Mouse (Mus musculus) testis, adult 2 months (tissue): ENCODE data around the gene Lhx6. TPM values are rescaled to one million over a fixed set of nuclear protein-coding genes. Genes with fewer than 3 reads are reported as not detected.

ENCODE experiments used
- H3K27ac ChIP-seq: fragments of 200-500 bp; 2 replicates; pipeline ENCODE4 v1.5.1; 2012; ENCODE audit warnings: low read depth, low read length; ENCODE audit not compliant: control insufficient read depth, insufficient read depth
- H3K27me3 ChIP-seq: fragments of 200-500 bp; 2 replicates; pipeline ENCODE4 v1.6.1; 2012; ENCODE audit warnings: mild to moderate bottlenecking, low read length, moderate library complexity; ENCODE audit not compliant: control insufficient read depth, insufficient read depth
- H3K36me3 ChIP-seq: fragments of 200-500 bp; 2 replicates; pipeline ENCODE4 v1.6.1; 2012; ENCODE audit warnings: mild to moderate bottlenecking, low read length; ENCODE audit not compliant: control insufficient read depth, insufficient read depth
- H3K4me1 ChIP-seq: fragments of 200-500 bp; 2 replicates; pipeline ENCODE4 v1.6.1; 2012; ENCODE audit warnings: low read length; ENCODE audit not compliant: control insufficient read depth, insufficient read depth
- H3K4me3 ChIP-seq: fragments of 200-500 bp; 2 replicates; pipeline ENCODE4 v1.5.1; 2012; ENCODE audit warnings: low read depth, mild to moderate bottlenecking, low read length, moderate library complexity, mixed read lengths; ENCODE audit not compliant: control insufficient read depth
- CTCF ChIP-seq: fragments of 200-500 bp; IDR thresholded peaks from 2 replicates; pipeline ENCODE4 v1.5.1; 2012; ENCODE audit warnings: low read depth, mild to moderate bottlenecking, inconsistent platforms, low read length, moderate library complexity; ENCODE audit not compliant: control insufficient read depth, insufficient read depth, insufficient replicate concordance
- POLR2A ChIP-seq: fragments of 200-500 bp; IDR thresholded peaks from 2 replicates; pipeline ENCODE4 v1.6.1; 2012; ENCODE audit warnings: low read depth, mild to moderate bottlenecking, inconsistent platforms, low read length, moderate library complexity; ENCODE audit not compliant: control insufficient read depth
- polyA plus RNA-seq: library from polyadenylated mRNA; depleted of rRNA; stranded (reverse); fragments of >200 nt; gene quantifications from 2 replicates; pipeline ENCODE4 v1.2.3, GENCODE M21; 2012

The Lhx6 gene
- polyA plus RNA-seq, 1 experiment, result 3.9 TPM

- no peak for TF ChIP-seq POLR2A
- TF ChIP-seq CTCF, result no peak
- no peak overlapping the region for H3K27ac ChIP-seq
- H3K36me3 ChIP-seq, result peaks cover 4% of the 10 kb centered on the region
- H3K4me1 ChIP-seq, result no peaks in the 10 kb centered on the region
- H3K4me3 ChIP-seq, result no peak overlapping the region
- no peaks in the 10 kb centered on the region for H3K27me3 ChIP-seq
These were observed 21.7 kb upstream of the Lhx6 start for GRCm38 (mm10) chr2:36126795-36127429.

- H3K4me3 ChIP-seq, result no peak overlapping the region
- no peaks in the 10 kb centered on the region; the same call in 1 of the 2 replicates for H3K36me3 ChIP-seq
- TF ChIP-seq POLR2A (no peak), CTCF (no peak)
- no peaks in the 10 kb centered on the region for H3K4me1 ChIP-seq
- H3K27me3 ChIP-seq, result no peaks in the 10 kb centered on the region
- no peak overlapping the region for H3K27ac ChIP-seq
These were observed 7.4 kb upstream of the Lhx6 start for GRCm38 (mm10) chr2:36112632-36113031.

- no peak for TF ChIP-seq POLR2A
- TF ChIP-seq CTCF, result no peak
- H3K27me3 ChIP-seq, result peaks cover 5% of the 10 kb centered on the region; the same call in 1 of the 2 replicates
- no peaks in the 10 kb centered on the region for H3K36me3 ChIP-seq
- peaks cover 9% of the 10 kb centered on the region for H3K4me1 ChIP-seq
- no peak overlapping the region for H3K4me3 ChIP-seq
- no peak overlapping the region for H3K27ac ChIP-seq
These were observed 3.4 kb upstream of the Lhx6 start for GRCm38 (mm10) chr2:36108615-36109014.

- H3K27ac ChIP-seq, result no peak overlapping the region
- H3K4me3 ChIP-seq, result peak overlapping the region; percentile 26; the same call in 1 of the 2 replicates
- peaks cover 21% of the 10 kb centered on the region for H3K4me1 ChIP-seq
- no peaks in the 10 kb centered on the region for H3K36me3 ChIP-seq
- H3K27me3 ChIP-seq, result peaks cover 8% of the 10 kb centered on the region; the same call in 1 of the 2 replicates
- TF ChIP-seq POLR2A (no peak), CTCF (no peak)
These were observed 712 bp downstream of the Lhx6 start for GRCm38 (mm10) chr2:36104436-36104955.

GRCm38 (mm10) chr2:36103555-36104367 lies 1.4 kb downstream of the Lhx6 start:
- Histone ChIP-seq H3K4me1 (peaks cover 21% of the 10 kb centered on the region), H3K36me3 (no peaks in the 10 kb centered on the region), H3K27me3 (peaks cover 8% of the 10 kb centered on the region; the same call in 1 of the 2 replicates), H3K4me3 (peak overlapping the region; percentile 27; the same call in 1 of the 2 replicates), H3K27ac (no peak overlapping the region)
- TF ChIP-seq POLR2A (no peak), CTCF (no peak)

GRCm38 (mm10) chr2:36103069-36103554 lies 2.1 kb downstream of the Lhx6 start:
- no peaks in the 10 kb centered on the region for H3K36me3 ChIP-seq
- peaks cover 8% of the 10 kb centered on the region; the same call in 1 of the 2 replicates for H3K27me3 ChIP-seq
- TF ChIP-seq CTCF, result no peak
- TF ChIP-seq POLR2A, result no peak
- H3K27ac ChIP-seq, result no peak overlapping the region
- H3K4me3 ChIP-seq, result peak overlapping the region; percentile 27
- H3K4me1 ChIP-seq, result peaks cover 23% of the 10 kb centered on the region

- TF ChIP-seq CTCF (no peak), POLR2A (no peak)
- H3K4me3 ChIP-seq, result no peak overlapping the region; the same call in 1 of the 2 replicates
- peaks cover 8% of the 10 kb centered on the region; the same call in 1 of the 2 replicates for H3K27me3 ChIP-seq
- peaks cover 23% of the 10 kb centered on the region for H3K4me1 ChIP-seq
- no peaks in the 10 kb centered on the region for H3K36me3 ChIP-seq
- H3K27ac ChIP-seq, result no peak overlapping the region
These were observed 2.7 kb downstream of the Lhx6 start for GRCm38 (mm10) chr2:36102559-36102946.
